Mouse (Mus musculus) small intestine, adult 2 months (tissue): Measurements from ENCODE around the gene Stau1. TPM values are rescaled to one million over a fixed set of nuclear protein-coding genes. Genes with fewer than 3 reads are reported as not detected.

Experiments
- H3K27ac ChIP-seq: fragments of 200-500 bp; 2 replicates; pipeline ENCODE4 v1.5.1; 2012; ENCODE audit warnings: low read depth, low read length, control low read depth, inconsistent platforms; ENCODE audit not compliant: insufficient read depth
- H3K27me3 ChIP-seq: fragments of 200-500 bp; 2 replicates; pipeline ENCODE4 v1.6.1; 2012; ENCODE audit warnings: mild to moderate bottlenecking, moderate library complexity, low read length, inconsistent platforms; ENCODE audit not compliant: control insufficient read depth, insufficient read depth
- H3K36me3 ChIP-seq: fragments of 200-500 bp; 2 replicates; pipeline ENCODE4 v1.6.1; 2012; ENCODE audit warnings: mild to moderate bottlenecking, low read length, control low read depth, inconsistent platforms; ENCODE audit not compliant: control insufficient read depth, insufficient read depth
- H3K4me1 ChIP-seq: fragments of 200-500 bp; 2 replicates; pipeline ENCODE4 v1.6.1; 2012; ENCODE audit warnings: low read length, inconsistent platforms, mixed read lengths; ENCODE audit not compliant: control insufficient read depth, insufficient read depth, insufficient read length
- H3K4me3 ChIP-seq: fragments of 200-500 bp; 2 replicates; pipeline ENCODE4 v1.5.1; 2012; ENCODE audit warnings: low read depth, mild to moderate bottlenecking, control low read depth, inconsistent platforms, low read length, moderate library complexity
- CTCF ChIP-seq: fragments of 200-500 bp; IDR thresholded peaks from 2 replicates; pipeline ENCODE4 v1.5.1; 2012; ENCODE audit warnings: low read depth, mild to moderate bottlenecking, control low read depth, inconsistent platforms, low read length, moderate library complexity, mixed read lengths; ENCODE audit not compliant: insufficient replicate concordance, insufficient read length; ENCODE audit errors: extremely low read depth
- POLR2A ChIP-seq: fragments of 200-500 bp; IDR thresholded peaks from 2 replicates; pipeline ENCODE4 v1.6.1; 2012; ENCODE audit warnings: low read depth, mild to moderate bottlenecking, control low read depth, inconsistent platforms, low read length, moderate library complexity
- WGBS: fragments of 180-500 bp; shearing (Covaris S2); methylation state at CpG from one replicate; pipeline ENCODE4 v1.1.7; 2018; 5-methylcytosine and 5-hydroxymethylcytosine counted together
- polyA plus RNA-seq: library from polyadenylated mRNA; depleted of rRNA; stranded (reverse); fragments of >200 nt; gene quantifications from 2 replicates; pipeline ENCODE4 v1.2.3, GENCODE M21; 2012

The Stau1 gene
- polyA plus RNA-seq, 1 experiment: 9.8 TPM

DNA sequence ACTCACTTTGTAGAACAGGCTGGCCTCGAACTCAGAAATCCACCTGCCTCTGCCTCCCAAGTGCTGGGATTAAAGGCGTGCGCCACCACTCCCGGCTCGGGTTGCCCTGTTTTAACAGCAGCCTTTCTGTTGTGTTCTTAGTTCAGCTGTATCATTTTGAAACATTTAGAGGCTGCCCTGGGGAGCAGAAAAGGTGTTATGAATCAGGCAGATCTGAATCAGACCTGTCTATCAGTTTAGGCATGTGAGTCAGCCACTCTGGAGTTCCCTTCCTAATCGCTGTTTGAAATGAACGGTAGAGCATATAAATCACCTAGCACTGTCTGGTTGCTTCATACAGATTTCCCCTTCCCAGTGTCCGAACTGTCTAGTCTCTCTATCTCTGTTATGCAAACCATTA, 85.6 kb downstream of the Stau1 start:
- H3K4me1 ChIP-seq: no peaks in the 10 kb centered on the region; the same call in 1 of the 2 replicates
- 85% methylated on average over 8 of the region's 8 CpGs for WGBS
- no peak overlapping the region for H3K27ac ChIP-seq

DNA sequence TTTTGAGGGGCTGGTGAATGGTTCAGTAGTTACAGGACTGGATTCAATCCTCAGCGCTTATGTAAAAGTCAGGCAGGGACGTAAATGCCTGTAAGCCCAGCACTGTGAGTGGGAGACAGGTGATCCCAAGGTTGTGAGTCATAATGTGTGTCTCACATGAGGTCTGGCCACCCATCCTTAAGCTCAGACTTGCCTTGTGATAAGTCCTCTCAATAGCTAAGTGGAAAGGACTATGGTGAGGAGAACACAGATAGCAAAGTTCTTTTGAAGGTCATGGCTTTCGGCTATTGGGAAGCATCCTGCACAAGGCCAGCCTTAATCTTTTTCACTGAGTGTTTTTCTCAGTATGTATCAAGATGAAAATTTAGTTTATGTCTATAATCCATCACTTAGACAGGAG, 86.4 kb downstream of the Stau1 start:
- no peaks in the 10 kb centered on the region; the same call in 1 of the 2 replicates for H3K4me1 ChIP-seq
- 92% methylated on average over 3 of the region's 3 CpGs for WGBS
- peaks cover 2% of the 10 kb centered on the region; the same call in 1 of the 2 replicates for H3K36me3 ChIP-seq
- no peak overlapping the region for H3K27ac ChIP-seq
- H3K4me3 ChIP-seq: no peak overlapping the region
- no peaks in the 10 kb centered on the region for H3K27me3 ChIP-seq
- TF ChIP-seq CTCF (no peak), POLR2A (no peak)

More for the DNA sequence above, 85.6 kb downstream of the Stau1 start:
- H3K36me3 ChIP-seq: peaks cover 2% of the 10 kb centered on the region; the same call in 1 of the 2 replicates
- no peak overlapping the region for H3K4me3 ChIP-seq
- H3K27me3 ChIP-seq: no peaks in the 10 kb centered on the region
- TF ChIP-seq POLR2A (no peak), CTCF (no peak)

DNA sequence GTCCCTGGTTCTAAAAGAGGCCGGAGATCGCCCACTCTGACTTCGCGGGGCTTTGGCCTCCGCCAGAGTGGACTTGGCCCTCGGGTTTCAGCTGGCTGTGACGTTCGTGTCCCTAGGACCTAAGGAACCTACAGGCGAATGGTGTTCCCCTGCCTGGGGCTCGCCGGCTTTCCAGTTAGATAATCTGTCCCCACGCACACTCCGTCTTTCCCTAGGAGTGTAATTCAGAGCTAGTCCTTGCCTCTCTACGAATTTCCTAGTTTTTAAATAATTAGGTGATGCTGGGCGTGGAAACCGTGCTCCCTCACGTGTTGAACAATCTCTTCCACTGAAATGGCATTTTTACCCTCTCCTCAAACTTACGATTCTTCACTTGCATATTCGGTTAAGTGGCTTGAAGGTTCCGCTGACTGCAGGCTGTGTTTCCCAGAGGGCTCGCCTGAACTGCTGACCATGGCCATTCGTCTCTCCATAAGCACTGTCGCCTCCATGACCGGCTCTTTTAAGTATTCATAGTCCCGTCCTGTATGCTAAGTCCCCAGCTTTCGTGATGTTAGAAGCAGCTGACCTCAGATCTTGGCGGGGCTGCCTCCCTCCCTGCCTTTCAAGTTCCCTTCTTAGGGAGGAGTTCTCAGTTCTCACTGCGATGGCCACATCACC, 89.4 kb downstream of the Stau1 start:
- Histone ChIP-seq H3K36me3 (peaks cover 2% of the 10 kb centered on the region; the same call in 1 of the 2 replicates), H3K27me3 (no peaks in the 10 kb centered on the region), H3K4me3 (peak overlapping the region; percentile 90), H3K4me1 (no peaks in the 10 kb centered on the region; the same call in 1 of the 2 replicates), H3K27ac (peak overlapping the region; percentile 53)
- WGBS: under 1% methylated on average over 28 of the region's 28 CpGs
- TF ChIP-seq CTCF: no peak
- no peak for TF ChIP-seq POLR2A

DNA sequence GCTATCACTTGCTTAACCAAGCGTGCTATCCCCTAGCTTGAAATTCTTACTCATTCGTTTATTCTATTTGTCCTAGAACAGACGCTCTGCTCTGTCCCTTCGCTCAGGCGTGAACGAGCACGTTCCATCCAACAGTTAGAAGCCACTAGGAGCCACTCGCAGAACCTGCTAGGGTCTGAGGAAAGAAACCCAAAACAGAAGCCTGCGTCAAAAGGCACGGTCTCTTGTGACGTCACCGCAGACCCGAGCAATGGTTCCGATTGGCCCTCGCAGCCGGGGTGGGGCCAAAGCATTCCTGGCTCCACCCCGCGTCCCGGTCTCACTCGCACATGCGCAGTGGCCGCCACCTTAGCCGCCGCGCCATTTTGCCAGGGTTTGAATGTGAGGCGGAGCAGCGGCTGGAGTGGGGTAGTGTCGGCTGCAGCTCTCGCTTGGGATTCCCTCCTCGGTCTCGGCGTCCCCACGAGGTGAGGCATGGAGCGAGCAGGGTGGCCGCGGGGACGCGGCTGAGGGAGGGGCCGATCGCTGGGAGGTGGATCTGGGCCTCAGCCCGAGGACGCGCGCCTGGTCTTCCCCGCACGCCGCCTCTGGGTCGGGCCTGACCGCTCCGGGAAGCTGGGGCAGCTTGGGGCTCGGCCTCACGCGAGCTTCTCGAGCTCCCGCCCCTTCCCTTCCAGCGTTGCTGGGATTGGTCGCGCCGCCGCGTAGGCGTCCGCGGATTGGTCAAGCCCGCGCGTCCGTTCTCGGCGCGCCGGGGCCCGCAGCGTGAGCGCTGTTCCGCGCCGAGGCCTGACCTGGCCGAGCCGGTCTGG, 90.2 kb downstream of the Stau1 start, which contains the start of gene Cse1l:
TSS of gene Cse1l (plus strand) at position 330 of the 812 bp plus-strand sequence.
- peaks cover 2% of the 10 kb centered on the region; the same call in 1 of the 2 replicates for H3K36me3 ChIP-seq
- peak within 1 kb of the TSS; percentile 90 for H3K4me3 ChIP-seq
- no peaks in the 10 kb centered on the region for H3K27me3 ChIP-seq
- no peak for TF ChIP-seq CTCF
- TF ChIP-seq POLR2A: peak; percentile 48; the same call in 1 of the 2 replicates
- H3K4me1 ChIP-seq: no peaks in the 10 kb centered on the region; the same call in 1 of the 2 replicates
- peak within 1 kb of the TSS; percentile 98 for H3K27ac ChIP-seq
- WGBS: under 1% methylated on average over 80 of the region's 80 CpGs

DNA sequence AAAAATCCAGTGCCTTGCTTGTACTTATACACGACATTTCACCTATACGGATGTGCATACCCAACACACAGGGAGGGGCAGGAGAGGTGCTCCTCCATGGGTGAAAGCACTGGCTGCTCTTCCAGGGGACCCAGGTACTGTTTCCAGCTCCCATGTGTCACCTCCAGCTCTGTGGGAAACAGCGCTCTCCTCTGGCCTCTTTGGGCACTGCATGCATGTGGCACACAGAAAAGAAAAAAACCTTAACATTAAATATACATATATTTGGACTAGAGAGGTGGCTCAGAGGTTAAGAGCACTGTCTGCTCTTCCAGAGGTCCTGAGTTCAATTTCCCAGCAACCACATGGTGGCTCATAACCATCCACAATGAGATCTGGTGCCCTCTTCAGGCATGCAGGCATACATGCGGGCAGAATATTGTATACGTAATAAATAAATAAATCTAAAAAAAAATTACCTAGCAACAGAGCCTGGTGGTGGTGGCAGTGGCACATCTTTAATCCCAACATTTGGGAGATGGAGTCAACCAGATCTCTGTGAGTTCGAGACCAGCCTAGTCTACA, 92.3 kb downstream of the Stau1 start:
- H3K27ac ChIP-seq: no peak overlapping the region
- 90% methylated on average over 6 of the region's 6 CpGs for WGBS
- no peaks in the 10 kb centered on the region; the same call in 1 of the 2 replicates for H3K4me1 ChIP-seq
- H3K4me3 ChIP-seq: no peak overlapping the region
- H3K36me3 ChIP-seq: no peaks in the 10 kb centered on the region; the same call in 1 of the 2 replicates
- no peak for TF ChIP-seq POLR2A
- no peak; the same call in 1 of the 2 replicates for TF ChIP-seq CTCF
- H3K27me3 ChIP-seq: no peaks in the 10 kb centered on the region

DNA sequence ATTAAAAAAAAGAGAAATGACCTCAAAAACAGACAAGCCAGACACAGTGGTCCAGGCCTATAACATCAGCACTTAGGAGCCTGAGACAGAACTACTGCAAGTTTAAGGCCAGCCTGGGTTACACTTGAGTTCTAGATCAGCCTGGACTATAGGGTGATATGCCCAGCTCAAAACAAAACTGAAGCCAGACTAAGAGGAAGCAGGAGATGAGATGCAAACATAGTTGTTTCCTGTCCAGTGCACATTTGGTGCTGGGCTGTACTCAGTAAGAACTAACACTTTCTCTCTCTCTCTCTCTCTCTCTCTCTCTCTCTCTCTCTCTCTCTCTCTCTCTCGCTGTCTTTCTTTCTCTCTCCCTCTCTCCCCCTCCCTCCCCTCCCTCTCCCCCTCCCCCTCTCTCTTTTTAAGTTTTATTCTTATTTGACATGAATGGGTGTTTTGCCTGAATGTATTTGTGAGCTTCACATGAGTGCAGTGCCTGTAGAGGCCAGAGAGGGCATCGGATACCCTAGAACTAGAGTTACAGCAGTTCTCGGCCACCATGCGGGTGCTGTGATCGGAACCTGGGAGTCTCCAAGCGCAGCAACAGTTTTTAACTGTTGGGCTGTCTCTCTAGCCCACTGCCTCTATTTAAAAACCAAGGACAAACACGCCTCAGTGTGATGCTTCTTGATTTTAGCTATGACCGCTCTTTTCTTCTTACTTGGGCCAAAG, 95.2 kb downstream of the Stau1 start:
- H3K27me3 ChIP-seq: no peaks in the 10 kb centered on the region
- H3K27ac ChIP-seq: no peak overlapping the region
- no peaks in the 10 kb centered on the region; the same call in 1 of the 2 replicates for H3K4me1 ChIP-seq
- WGBS: 87% methylated on average over 8 of the region's 8 CpGs
- peaks cover 7% of the 10 kb centered on the region for H3K36me3 ChIP-seq
- H3K4me3 ChIP-seq: no peak overlapping the region
- TF ChIP-seq CTCF (no peak), POLR2A (no peak)

DNA sequence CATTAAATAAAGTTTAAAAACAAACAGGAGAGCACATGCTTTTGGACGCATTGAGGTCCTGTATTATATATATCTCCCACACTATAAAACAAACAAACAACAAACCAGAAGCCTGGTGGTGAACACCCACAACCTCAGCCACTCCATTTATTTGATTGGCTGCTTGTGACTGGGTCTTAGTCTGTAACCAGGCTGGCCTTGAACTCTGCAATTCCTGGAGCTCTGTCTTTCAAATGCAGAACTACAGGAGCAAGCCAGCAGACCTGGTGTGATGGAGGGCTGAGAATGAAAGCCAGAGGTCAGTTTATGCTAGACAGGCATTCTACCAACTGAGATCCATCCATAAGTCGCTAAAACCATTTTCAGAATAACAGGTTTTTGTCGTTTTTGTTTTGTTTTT, 96.4 kb downstream of the Stau1 start:
- Histone ChIP-seq H3K4me3 (no peak overlapping the region), H3K27me3 (no peaks in the 10 kb centered on the region), H3K27ac (no peak overlapping the region), H3K4me1 (no peaks in the 10 kb centered on the region), H3K36me3 (peaks cover 13% of the 10 kb centered on the region)
- no peak for TF ChIP-seq POLR2A
- no peak for TF ChIP-seq CTCF
- WGBS: 67% methylated on average over 3 of the region's 3 CpGs
